15 mouse cellular contexts compared by ENCODE assay signal in genomic region chr2:181769397-181769796, GRCm38 (mm10). TPM values are rescaled to one million over a fixed set of nuclear protein-coding genes. Genes with fewer than 3 reads are reported as not detected.
DNase-seq lines count a peak whose midpoint lies in the region; ATAC-seq and TF ChIP-seq lines count a peak whose summit lies in the region.
"Had no signal": no experiment of that assay in that cellular context is flagged by ENCODE, and none has a peak within 500 bp of the region (broad histone marks: within the 10 kb centered on the region; RNA-seq: fewer than 3 reads in every experiment).

No protein-coding gene starts in this region.

- ATAC-seq in midbrain, embryonic 13.5 days: no peak
- no peak for ATAC-seq in kidney, embryonic 14.5 days (ENCODE audit: low FRiP score, low TSS enrichment)
- ATAC-seq: intestine, embryonic 15.5 days had no signal

- peak overlapping the region; percentile 84; the same call in 1 of the 2 replicates for H3K9ac ChIP-seq in midbrain, embryonic 13.5 days (replicated peaks)
- no peak overlapping the region for H3K9ac ChIP-seq in kidney, embryonic 14.5 days (ENCODE audit: low read depth, low read length)
- H3K9ac ChIP-seq: heart, embryonic 15.5 days; intestine, embryonic 15.5 days; lung, embryonic 15.5 days had no signal

- no peak for TF ChIP-seq POLR2A in brain, embryonic 14.5 days (IDR thresholded peaks at IDR 0.05; ENCODE audit: borderline replicate concordance, extremely low read depth, insufficient read depth, insufficient read length, poor library complexity, severe bottlenecking)

- peak; percentile 49 for DNase-seq in brain, embryonic 14.5 days (ENCODE audit: low read depth)
- peak; percentile 45 to 55 for DNase-seq in cerebellum, postnatal 14 days
- DNase-seq in hindbrain, embryonic 10.5 days (ENCODE audit: low spot score): no peak
- no peak for DNase-seq in spleen, adult 18-20 months
- DNase-seq in layer of hippocampus, adult 9-10 months (ENCODE audit: low spot score): no peak
- no peak for DNase-seq in Muller cell, postnatal 12 days (ENCODE audit: inconsistent ontology term)
- DNase-seq: gastrocnemius, postnatal 36 days; kidney, postnatal 14 days; liver; right cerebral cortex, postnatal 14 days had no signal

- peak overlapping the region; percentile 82 for H3K4me2 ChIP-seq in midbrain, embryonic 13.5 days (replicated peaks)
- H3K4me2 ChIP-seq in kidney, embryonic 14.5 days (replicated peaks; ENCODE audit: low read depth, low read length): no peak overlapping the region
- H3K4me2 ChIP-seq: heart, embryonic 15.5 days; intestine, embryonic 15.5 days; lung, embryonic 15.5 days had no signal

- 84% methylated on average over 2 of the region's 2 CpGs for WGBS in hindbrain, embryonic 10.5 days
- WGBS in midbrain, embryonic 13.5 days: 75% methylated on average over 2 of the region's 2 CpGs
- 91% methylated on average over 2 of the region's 2 CpGs for WGBS in kidney, embryonic 14.5 days

- no peaks in the 10 kb centered on the region for H3K36me3 ChIP-seq in hindbrain, embryonic 10.5 days
- H3K36me3 ChIP-seq in midbrain, embryonic 13.5 days: no peaks in the 10 kb centered on the region
- no peaks in the 10 kb centered on the region for H3K36me3 ChIP-seq in kidney, embryonic 14.5 days (ENCODE audit: control insufficient read depth, insufficient read depth, low read length)
- H3K36me3 ChIP-seq: heart, embryonic 15.5 days; intestine, embryonic 15.5 days; lung, embryonic 15.5 days had no signal

- H3K4me1 ChIP-seq in hindbrain, embryonic 10.5 days (replicated peaks): peaks cover 48% of the 10 kb centered on the region
- peaks cover 71% of the 10 kb centered on the region for H3K4me1 ChIP-seq in midbrain, embryonic 13.5 days (replicated peaks)
- no peaks in the 10 kb centered on the region for H3K4me1 ChIP-seq in kidney, embryonic 14.5 days (ENCODE audit: control insufficient read depth, insufficient read depth, low read length)
- H3K4me1 ChIP-seq: heart, embryonic 15.5 days; intestine, embryonic 15.5 days; lung, embryonic 15.5 days had no signal

- H3K9me3 ChIP-seq in hindbrain, embryonic 10.5 days: no peaks in the 10 kb centered on the region
- no peaks in the 10 kb centered on the region for H3K9me3 ChIP-seq in midbrain, embryonic 13.5 days
- no peaks in the 10 kb centered on the region for H3K9me3 ChIP-seq in kidney, embryonic 14.5 days (ENCODE audit: control insufficient read depth, low read length)
- H3K9me3 ChIP-seq: heart, embryonic 15.5 days; intestine, embryonic 15.5 days; lung, embryonic 15.5 days had no signal

- TF ChIP-seq CTCF in brain, embryonic 14.5 days (IDR thresholded peaks at IDR 0.05; ENCODE audit: borderline replicate concordance, extremely low read depth, insufficient read depth, insufficient read length): no peak

- H3K4me3 ChIP-seq in hindbrain, embryonic 10.5 days: peak overlapping the region; percentile 46; the same call in 1 of the 2 replicates
- peak overlapping the region; percentile 67 for H3K4me3 ChIP-seq in midbrain, embryonic 13.5 days (replicated peaks)
- H3K4me3 ChIP-seq in kidney, embryonic 14.5 days (ENCODE audit: low read length): no peak overlapping the region
- H3K4me3 ChIP-seq: heart, embryonic 15.5 days; intestine, embryonic 15.5 days; lung, embryonic 15.5 days had no signal

- no peak overlapping the region for H3K27ac ChIP-seq in hindbrain, embryonic 10.5 days
- H3K27ac ChIP-seq in midbrain, embryonic 13.5 days: peak overlapping the region; percentile 6; the same call in 1 of the 2 replicates
- H3K27ac ChIP-seq in kidney, embryonic 14.5 days (ENCODE audit: low read depth, low read length): no peak overlapping the region
- H3K27ac ChIP-seq: heart, embryonic 15.5 days; intestine, embryonic 15.5 days; lung, embryonic 15.5 days had no signal

- H3K27me3 ChIP-seq in hindbrain, embryonic 10.5 days (ENCODE audit: insufficient read depth, poor library complexity, severe bottlenecking): no peaks in the 10 kb centered on the region
- H3K27me3 ChIP-seq in midbrain, embryonic 13.5 days: no peaks in the 10 kb centered on the region
- peaks cover 7% of the 10 kb centered on the region; the same call in 1 of the 2 replicates for H3K27me3 ChIP-seq in kidney, embryonic 14.5 days (ENCODE audit: control insufficient read depth, insufficient read depth, low read length)
- H3K27me3 ChIP-seq: intestine, embryonic 15.5 days; lung, embryonic 15.5 days had no signal

RNA-seq across cellular contexts. Expression of gene Myt1, which starts 6.3 kb away (rescaled TPM):
- polyA plus RNA-seq in brain, embryonic 14.5 days (2012; rRNA removed): 65.4 and 69.4 TPM in 2 replicates
- polyA plus RNA-seq in hindbrain, embryonic 10.5 days (2016; fragmentation: Nextera tagmentation; extraction: Ambion mirVana): 18.3 and 33.0 TPM in 2 replicates
- 46.9 and 49.2 TPM in 2 replicates for polyA plus RNA-seq in midbrain, embryonic 13.5 days (2015; fragmentation: Nextera tagmentation; extraction: Ambion mirVana)
- not detected in 2 replicates for polyA plus RNA-seq in kidney, embryonic 14.5 days (2014; fragmentation: Nextera tagmentation; extraction: Ambion mirVana)

RNA-seq across cellular contexts. Expression of gene Oprl1, which starts 54.6 kb away (rescaled TPM):
- 91.7 and 102 TPM in 2 replicates for polyA plus RNA-seq in brain, embryonic 14.5 days (2012; rRNA removed)
- polyA plus RNA-seq in hindbrain, embryonic 10.5 days (2016; fragmentation: Nextera tagmentation; extraction: Ambion mirVana): 5.6 and 17.3 TPM in 2 replicates
- 82.3 and 83.9 TPM in 2 replicates for polyA plus RNA-seq in midbrain, embryonic 13.5 days (2015; fragmentation: Nextera tagmentation; extraction: Ambion mirVana)
- 0.09 and 0.53 TPM in 2 replicates for polyA plus RNA-seq in kidney, embryonic 14.5 days (2014; fragmentation: Nextera tagmentation; extraction: Ambion mirVana)

Comparison
In these comparisons a context has a peak if more than half of its experiments do, and no peak if none do; other contexts are left out.
1. DNase-seq: peak in brain, embryonic 14.5 days (single experiment) and cerebellum, postnatal 14 days (2 of 2); none in hindbrain, embryonic 10.5 days (single experiment), spleen, adult 18-20 months (0 of 2), layer of hippocampus, adult 9-10 months (single experiment) and Muller cell, postnatal 12 days (single experiment).
2. RNA of gene Myt1, which starts 6.3 kb away (polyA plus RNA-seq): 65.4 to 69.4 TPM in brain, embryonic 14.5 days, 46.9 to 49.2 TPM in midbrain, embryonic 13.5 days and 18.3 to 33.0 TPM in hindbrain, embryonic 10.5 days; not detected in kidney, embryonic 14.5 days; every median in the first group is over 10 times any median in the second.